8 mouse cellular contexts compared by ENCODE assay signal in the genomic region with DNA sequence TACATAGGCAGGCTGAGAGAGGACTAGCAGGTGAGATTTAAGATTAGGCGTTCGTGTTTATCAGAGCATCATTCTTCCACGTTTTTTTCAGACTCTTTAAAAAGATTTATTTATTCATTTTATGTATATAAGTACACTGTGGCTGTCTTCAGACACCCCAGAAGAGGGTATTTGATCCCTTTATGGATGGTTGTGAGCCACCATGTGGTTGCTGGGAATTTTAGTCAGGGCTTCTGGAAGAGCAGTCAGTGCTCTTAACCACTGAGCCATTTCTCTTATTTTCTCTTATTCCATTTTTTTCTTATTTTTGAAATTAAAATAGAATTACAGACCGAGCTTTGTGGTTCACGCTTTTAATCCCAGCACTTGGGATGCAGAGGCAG. TPM values are rescaled to one million over a fixed set of nuclear protein-coding genes. Genes with fewer than 3 reads are reported as not detected.
DNase-seq lines count a peak whose midpoint lies in the region; ATAC-seq and TF ChIP-seq lines count a peak whose summit lies in the region.

No protein-coding gene starts in this region.

- peaks cover 17% of the 10 kb centered on the region for H3K4me1 ChIP-seq in kidney, postnatal 0 days (replicated peaks; ENCODE audit: insufficient read depth, low read length)
- peaks cover 16% of the 10 kb centered on the region for H3K4me1 ChIP-seq in embryonic facial prominence, embryonic 13.5 days
- peaks cover 17% of the 10 kb centered on the region for H3K4me1 ChIP-seq in hindbrain, embryonic 16.5 days (ENCODE audit: control insufficient read depth, insufficient read depth, low read depth, low read length)
- peaks cover 17% of the 10 kb centered on the region for H3K4me1 ChIP-seq in midbrain, embryonic 16.5 days (ENCODE audit: control insufficient read depth, insufficient read depth, low read length)

- no peaks in the 10 kb centered on the region for H3K27me3 ChIP-seq in kidney, postnatal 0 days (ENCODE audit: insufficient read depth, low read length)
- H3K27me3 ChIP-seq in embryonic facial prominence, embryonic 13.5 days: no peaks in the 10 kb centered on the region
- no peaks in the 10 kb centered on the region for H3K27me3 ChIP-seq in hindbrain, embryonic 16.5 days (replicated peaks; ENCODE audit: control insufficient read depth, insufficient read depth, low read length)
- H3K27me3 ChIP-seq in midbrain, embryonic 16.5 days (ENCODE audit: control insufficient read depth, insufficient read depth, low read depth, low read length): no peaks in the 10 kb centered on the region

- DNase-seq in kidney, postnatal 0 days (ENCODE audit: low spot score): no peak
- DNase-seq in kidney, postnatal 10 days: no peak
- DNase-seq in layer of hippocampus, postnatal 10 days (ENCODE audit: low spot score in 2 of 2): no peak
- DNase-seq in right cerebral cortex, postnatal 4 days: no peak
- no peak for DNase-seq in kidney, postnatal 4 days

- H3K36me3 ChIP-seq in kidney, postnatal 0 days (ENCODE audit: insufficient read depth, low read length): peaks cover 7% of the 10 kb centered on the region; the same call in 1 of the 2 replicates
- H3K36me3 ChIP-seq in embryonic facial prominence, embryonic 13.5 days: peaks cover 12% of the 10 kb centered on the region
- peaks cover 6% of the 10 kb centered on the region for H3K36me3 ChIP-seq in hindbrain, embryonic 16.5 days (ENCODE audit: control insufficient read depth, insufficient read depth, low read length)
- H3K36me3 ChIP-seq in midbrain, embryonic 16.5 days (ENCODE audit: control insufficient read depth, insufficient read depth, low read length): peaks cover 6% of the 10 kb centered on the region

- no peaks in the 10 kb centered on the region for H3K9me3 ChIP-seq in kidney, postnatal 0 days (replicated peaks; ENCODE audit: low read length)
- H3K9me3 ChIP-seq in embryonic facial prominence, embryonic 13.5 days: no peaks in the 10 kb centered on the region
- no peaks in the 10 kb centered on the region for H3K9me3 ChIP-seq in hindbrain, embryonic 16.5 days (ENCODE audit: control insufficient read depth, low read length)
- no peaks in the 10 kb centered on the region for H3K9me3 ChIP-seq in midbrain, embryonic 16.5 days (replicated peaks; ENCODE audit: control insufficient read depth, low read length, poor library complexity, severe bottlenecking)

- peak; percentile 7; the same call in 1 of the 2 replicates for ATAC-seq in kidney, postnatal 0 days (replicated peaks; ENCODE audit: low FRiP score, low read depth)
- no peak for ATAC-seq in embryonic facial prominence, embryonic 13.5 days (ENCODE audit: insufficient number of reproducible peaks, insufficient read depth, low FRiP score, low TSS enrichment, low read depth)
- ATAC-seq in hindbrain, embryonic 16.5 days: no peak; the same call in 1 of the 2 replicates
- peak; percentile 55 for ATAC-seq in midbrain, embryonic 16.5 days

- no peak for TF ChIP-seq CTCF in kidney, postnatal 0 days (IDR thresholded peaks at IDR 0.05; ENCODE audit: low read depth)

- H3K4me3 ChIP-seq in kidney, postnatal 0 days (replicated peaks; ENCODE audit: low read depth, low read length): peak overlapping the region; percentile 89
- peak overlapping the region; percentile 60 for H3K4me3 ChIP-seq in embryonic facial prominence, embryonic 13.5 days
- H3K4me3 ChIP-seq in hindbrain, embryonic 16.5 days (ENCODE audit: low read length): peak overlapping the region; percentile 74
- peak overlapping the region; percentile 65 for H3K4me3 ChIP-seq in midbrain, embryonic 16.5 days (ENCODE audit: low read depth, low read length)

- no peak overlapping the region for H3K9ac ChIP-seq in kidney, postnatal 0 days (ENCODE audit: low read depth, low read length)
- no peak overlapping the region for H3K9ac ChIP-seq in embryonic facial prominence, embryonic 13.5 days
- 0 out of 2 replicates have a peak overlapping the region, but pooled peaks have one; percentile 20 for H3K9ac ChIP-seq in hindbrain, embryonic 16.5 days (ENCODE audit: low read depth, low read length)
- no peak overlapping the region for H3K9ac ChIP-seq in midbrain, embryonic 16.5 days (ENCODE audit: low read depth, low read length)

- WGBS in kidney, postnatal 0 days: 40% methylated on average over 5 of the region's 5 CpGs
- 41% methylated on average over 5 of the region's 5 CpGs for WGBS in embryonic facial prominence, embryonic 13.5 days
- 41% methylated on average over 5 of the region's 5 CpGs for WGBS in hindbrain, embryonic 16.5 days
- WGBS in midbrain, embryonic 16.5 days: 42% methylated on average over 5 of the region's 5 CpGs

- peak overlapping the region; percentile 21 for H3K4me2 ChIP-seq in kidney, postnatal 0 days (ENCODE audit: low read length)
- H3K4me2 ChIP-seq in embryonic facial prominence, embryonic 13.5 days: peak overlapping the region; percentile 74
- H3K4me2 ChIP-seq in hindbrain, embryonic 16.5 days (ENCODE audit: low read length): peak overlapping the region; percentile 58
- H3K4me2 ChIP-seq in midbrain, embryonic 16.5 days (ENCODE audit: low read length): peak overlapping the region; percentile 38

- H3K27ac ChIP-seq in kidney, postnatal 0 days: no peak overlapping the region
- peak overlapping the region; percentile 58; the same call in 1 of the 2 replicates for H3K27ac ChIP-seq in embryonic facial prominence, embryonic 13.5 days
- H3K27ac ChIP-seq in hindbrain, embryonic 16.5 days (ENCODE audit: low read depth, low read length): peak overlapping the region; percentile 61; the same call in 1 of the 2 replicates
- H3K27ac ChIP-seq in midbrain, embryonic 16.5 days (ENCODE audit: low read length): peak overlapping the region; percentile 61

RNA-seq across cellular contexts. Expression of gene Psmd8, which starts 0.3 kb away (rescaled TPM):
- polyA plus RNA-seq in kidney, postnatal 0 days (2015; fragmentation: Nextera tagmentation; extraction: Ambion mirVana): 296 and 298 TPM in 2 replicates
- 252 and 273 TPM in 2 replicates for polyA plus RNA-seq in embryonic facial prominence, embryonic 13.5 days (2015; fragmentation: Nextera tagmentation; extraction: Ambion mirVana)
- polyA plus RNA-seq in hindbrain, embryonic 16.5 days (2015; fragmentation: Nextera tagmentation; extraction: Ambion mirVana): 278 and 284 TPM in 2 replicates
- 287 TPM in 2 replicates for polyA plus RNA-seq in midbrain, embryonic 16.5 days (2015; fragmentation: Nextera tagmentation; extraction: Ambion mirVana)
- 100 to 1,000 TPM; 176 to 182 TPM for total RNA-seq in layer of hippocampus, postnatal 10 days (2021)

RNA-seq across cellular contexts. Expression of gene Spred3, which starts 10.6 kb away (rescaled TPM):
- polyA plus RNA-seq in kidney, postnatal 0 days (2015; fragmentation: Nextera tagmentation; extraction: Ambion mirVana): 1.6 and 2.3 TPM in 2 replicates
- polyA plus RNA-seq in embryonic facial prominence, embryonic 13.5 days (2015; fragmentation: Nextera tagmentation; extraction: Ambion mirVana): 4.5 and 4.9 TPM in 2 replicates
- polyA plus RNA-seq in hindbrain, embryonic 16.5 days (2015; fragmentation: Nextera tagmentation; extraction: Ambion mirVana): 8.4 and 10.4 TPM in 2 replicates
- 10.7 TPM in 2 replicates for polyA plus RNA-seq in midbrain, embryonic 16.5 days (2015; fragmentation: Nextera tagmentation; extraction: Ambion mirVana)
- 10 to 100 TPM; 40.7 to 46.8 TPM for total RNA-seq in layer of hippocampus, postnatal 10 days (2021)

RNA-seq across cellular contexts. Expression of gene Ggn, which starts 10.8 kb away (rescaled TPM):
- polyA plus RNA-seq in kidney, postnatal 0 days (2015; fragmentation: Nextera tagmentation; extraction: Ambion mirVana): 0.70 and 0.71 TPM in 2 replicates
- polyA plus RNA-seq in embryonic facial prominence, embryonic 13.5 days (2015; fragmentation: Nextera tagmentation; extraction: Ambion mirVana): 0.51 and 1.3 TPM in 2 replicates
- polyA plus RNA-seq in hindbrain, embryonic 16.5 days (2015; fragmentation: Nextera tagmentation; extraction: Ambion mirVana): 0.36 and 0.81 TPM in 2 replicates
- 0.54 and 1.1 TPM in 2 replicates for polyA plus RNA-seq in midbrain, embryonic 16.5 days (2015; fragmentation: Nextera tagmentation; extraction: Ambion mirVana)
- total RNA-seq in layer of hippocampus, postnatal 10 days (2021): 1 to 10 TPM; 1.0 to 1.2 TPM

RNA-seq across cellular contexts. Expression of gene Fam98c, which starts 24.8 kb away (rescaled TPM):
- polyA plus RNA-seq in kidney, postnatal 0 days (2015; fragmentation: Nextera tagmentation; extraction: Ambion mirVana): 27.3 and 30.0 TPM in 2 replicates
- 16.0 and 17.6 TPM in 2 replicates for polyA plus RNA-seq in embryonic facial prominence, embryonic 13.5 days (2015; fragmentation: Nextera tagmentation; extraction: Ambion mirVana)
- 34.6 and 44.1 TPM in 2 replicates for polyA plus RNA-seq in hindbrain, embryonic 16.5 days (2015; fragmentation: Nextera tagmentation; extraction: Ambion mirVana)
- polyA plus RNA-seq in midbrain, embryonic 16.5 days (2015; fragmentation: Nextera tagmentation; extraction: Ambion mirVana): 23.7 and 28.3 TPM in 2 replicates
- total RNA-seq in layer of hippocampus, postnatal 10 days (2021): 10 to 100 TPM; 28.6 to 35.6 TPM

RNA-seq across cellular contexts. Expression of gene Catsperg1, which starts 33.0 kb away (rescaled TPM):
- polyA plus RNA-seq in kidney, postnatal 0 days (2015; fragmentation: Nextera tagmentation; extraction: Ambion mirVana): 0.51 and 0.53 TPM in 2 replicates
- polyA plus RNA-seq in embryonic facial prominence, embryonic 13.5 days (2015; fragmentation: Nextera tagmentation; extraction: Ambion mirVana): 0.72 and 0.74 TPM in 2 replicates
- polyA plus RNA-seq in hindbrain, embryonic 16.5 days (2015; fragmentation: Nextera tagmentation; extraction: Ambion mirVana): 2.3 and 2.5 TPM in 2 replicates
- polyA plus RNA-seq in midbrain, embryonic 16.5 days (2015; fragmentation: Nextera tagmentation; extraction: Ambion mirVana): 3.8 and 5.8 TPM in 2 replicates
- total RNA-seq in layer of hippocampus, postnatal 10 days (2021): 1 to 10 TPM; 2.5 to 2.9 TPM

Comparison
In these comparisons a context has a peak if more than half of its experiments do, and no peak if none do; other contexts are left out.
1. ATAC-seq: peak in kidney, postnatal 0 days (single experiment) and midbrain, embryonic 16.5 days (single experiment); none in embryonic facial prominence, embryonic 13.5 days (single experiment) and hindbrain, embryonic 16.5 days (single experiment).
2. H3K4me2 ChIP-seq: peak in every context shown above with its lines; median percentile 74 in embryonic facial prominence, embryonic 13.5 days; 58 in hindbrain, embryonic 16.5 days; 38 in midbrain, embryonic 16.5 days; 21 in kidney, postnatal 0 days.
3. Peak in every context shown above with its lines, with median percentiles within 50 percentile points of each other: H3K4me3 ChIP-seq.